Mouse (Mus musculus): ENCODE measurements at regions not wholly inside any gene's neighbourhood (a gene's known extent, or its start where the extent isn't known, plus 50 kb on each side); places are given as distances from the start of the nearest gene placed in this dataset.
"Not testable (repeated sequence)": the region's sequence is repeated elsewhere in the genome, so short reads cannot be mapped to it uniquely, and the experiment has no call there.

GRCm38 (mm10) chr6:5663433-5664175 lies 61.8 kb upstream of the Dync1i1 start:
- intact Hi-C loops (cut with DNase I; ENCODE audit: low total_unique reads), result no loop called here
- no peak for DNase-seq

- DNase-seq, result peak; percentile 67
- intact Hi-C loops (cut with DNase I; ENCODE audit: low total_unique reads), result loop anchor here (2.0 kb wide), 1 partner anchor 156 kb away; no protein-coding TSS in a partner anchor
These were observed 80.2 kb upstream of the Dync1i1 start for GRCm38 (mm10) chr6:5645150-5645732.

GRCm38 (mm10) chr6:5634222-5634621 lies 91.2 kb upstream of the Dync1i1 start:
- intact Hi-C loops (cut with DNase I; ENCODE audit: low total_unique reads), result no loop called here
- DNase-seq, result no peak

GRCm38 (mm10) chr6:5633036-5633708 lies 92.3 kb upstream of the Dync1i1 start:
- intact Hi-C loops (cut with DNase I; ENCODE audit: low total_unique reads), result no loop called here
- DNase-seq, result peak; percentile 40

- intact Hi-C loops (cut with DNase I; ENCODE audit: low total_unique reads), result no loop called here
- DNase-seq, result no peak
These were observed 101.4 kb upstream of the Dync1i1 start for GRCm38 (mm10) chr6:5624085-5624484.

- intact Hi-C loops (cut with DNase I; ENCODE audit: low total_unique reads), result no loop called here
These were observed 103.9 kb upstream of the Dync1i1 start for GRCm38 (mm10) chr6:5621582-5621981.

GRCm38 (mm10) chr6:5594011-5594410 lies 97.9 kb upstream of the Pdk4 start:
- no peak for DNase-seq
- intact Hi-C loops (cut with DNase I; ENCODE audit: low total_unique reads), result no loop called here

More at GRCm38 (mm10) chr6:5621582-5621981, 103.9 kb upstream of the Dync1i1 start:
- no peak for DNase-seq

- intact Hi-C loops (cut with DNase I; ENCODE audit: low total_unique reads), result loop anchor here (2.0 kb wide), 1 partner anchor 179 kb away; no protein-coding TSS in a partner anchor
- peak; percentile 50 for DNase-seq
These were observed 93.5 kb upstream of the Pdk4 start for GRCm38 (mm10) chr6:5589635-5590034.

- intact Hi-C loops (cut with DNase I; ENCODE audit: low total_unique reads), result no loop called here
These were observed 86.9 kb upstream of the Pdk4 start for GRCm38 (mm10) chr6:5582923-5583525.

GRCm38 (mm10) chr6:5576891-5577290 lies 80.8 kb upstream of the Pdk4 start:
- DNase-seq; intact Hi-C loops (cut with DNase I; ENCODE audit: low total_unique reads): not testable (repeated sequence)

More at GRCm38 (mm10) chr6:5582923-5583525, 86.9 kb upstream of the Pdk4 start:
- DNase-seq, result no peak

GRCm38 (mm10) chr6:5566582-5566981 lies 70.5 kb upstream of the Pdk4 start:
- intact Hi-C loops (cut with DNase I; ENCODE audit: low total_unique reads), result no loop called here
- DNase-seq, result no peak

- no peak for DNase-seq
- intact Hi-C loops (cut with DNase I; ENCODE audit: low total_unique reads), result no loop called here
These were observed 68.9 kb upstream of the Pdk4 start for GRCm38 (mm10) chr6:5565049-5565448.

- DNase-seq, result no peak
- intact Hi-C loops (cut with DNase I; ENCODE audit: low total_unique reads), result no loop called here
These were observed 57.7 kb upstream of the Pdk4 start for GRCm38 (mm10) chr6:5553703-5554394.

- DNase-seq, result no peak
- intact Hi-C loops (cut with DNase I; ENCODE audit: low total_unique reads), result no loop called here
These were observed 54.0 kb upstream of the Pdk4 start for GRCm38 (mm10) chr6:5550067-5550466.
